Mouse (Mus musculus): ENCODE measurements around the gene Zfp658. TPM values are rescaled to one million over a fixed set of nuclear protein-coding genes. Genes with fewer than 3 reads are reported as not detected.

The Zfp658 gene
- polyA plus RNA-seq, 1 experiment from 2014 or later: 1.3 TPM

DNA sequence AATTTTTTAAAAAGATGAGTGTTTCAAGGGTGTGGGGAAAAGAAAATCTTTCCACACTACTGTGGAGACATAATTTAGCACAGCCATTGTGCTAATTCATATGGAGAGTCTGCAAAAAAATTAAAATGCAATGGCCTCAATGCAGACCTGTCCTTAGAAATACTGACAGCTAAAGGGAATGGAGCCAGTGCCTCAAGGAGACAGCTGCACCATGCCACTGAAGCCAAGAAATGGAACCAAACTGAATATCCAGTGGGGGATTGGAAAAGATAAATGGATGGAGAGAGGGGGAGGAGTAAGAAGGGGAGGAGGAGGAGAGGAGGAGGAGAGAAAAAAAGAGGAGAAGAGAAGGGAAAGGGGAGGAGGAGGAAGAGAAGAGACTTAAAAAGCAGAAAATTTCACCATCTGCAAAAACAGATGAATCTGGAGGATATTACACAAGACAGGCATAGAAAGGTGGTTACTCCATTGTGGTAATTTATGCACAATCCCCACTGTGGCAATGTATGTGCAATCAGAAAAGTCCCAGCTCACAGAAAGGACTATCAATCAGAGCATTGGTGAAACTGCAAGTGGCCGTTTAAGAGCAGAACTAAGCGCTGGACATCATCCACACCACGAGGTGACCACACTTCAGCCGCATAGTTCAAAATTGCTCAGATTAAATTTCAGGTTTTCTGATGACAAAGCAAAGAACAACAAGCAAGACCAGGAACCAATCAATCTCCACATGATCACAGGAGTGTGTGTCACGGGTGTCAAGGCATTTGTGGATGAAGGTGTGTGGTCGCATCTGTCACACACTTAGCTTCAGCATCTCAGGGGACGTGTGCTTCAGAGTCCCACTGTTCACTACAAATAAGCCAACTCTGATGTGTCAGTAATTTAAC is 16.2 kb upstream of the Zfp658 start:
- ATAC-seq (ENCODE audit: extremely low read depth, insufficient number of reproducible peaks, low FRiP score, low TSS enrichment): no peak
- Histone ChIP-seq H3K9ac (no peak overlapping the region), H3K4me2 (no peak overlapping the region), H3K36me3 (no peaks in the 10 kb centered on the region), H3K27ac (replicated peaks) (no peak overlapping the region), H3K4me1 (no peaks in the 10 kb centered on the region), H3K4me3 (no peak overlapping the region), H3K27me3 (replicated peaks) (no peaks in the 10 kb centered on the region), H3K9me3 (no peaks in the 10 kb centered on the region)
- WGBS: 61% methylated on average over 7 of the region's 7 CpGs

DNA sequence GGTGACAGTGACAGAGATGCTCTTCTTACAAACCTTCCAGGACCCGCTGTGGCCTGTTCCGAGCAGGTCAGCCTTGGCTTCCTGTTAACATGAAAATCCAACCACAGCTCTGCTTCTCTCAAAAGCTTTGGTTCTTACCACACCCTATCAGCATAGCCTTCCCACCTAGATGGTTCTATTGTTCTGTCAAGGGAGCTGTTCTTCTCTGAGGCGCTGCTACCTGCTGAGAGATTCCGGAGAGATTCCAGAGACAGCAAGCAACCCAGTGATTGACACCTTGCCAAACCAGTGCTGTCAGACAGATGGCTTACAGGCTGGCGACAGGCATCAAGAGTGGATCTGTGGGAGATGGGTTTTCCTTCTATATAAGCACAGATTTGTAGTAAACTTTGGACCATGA is 14.4 kb upstream of the Zfp658 start:
- whole genome bisulfite sequencing: 24% methylated on average over 5 of the region's 5 CpGs
- H3K9ac ChIP-seq: no peak overlapping the region
- H3K9me3 ChIP-seq: no peaks in the 10 kb centered on the region
- H3K4me1 ChIP-seq: no peaks in the 10 kb centered on the region
- no peak overlapping the region for H3K27ac ChIP-seq (replicated peaks)
- H3K4me2 ChIP-seq: no peak overlapping the region
- no peaks in the 10 kb centered on the region for H3K27me3 ChIP-seq (replicated peaks)
- H3K36me3 ChIP-seq: no peaks in the 10 kb centered on the region
- no peak overlapping the region for H3K4me3 ChIP-seq
- no peak for ATAC-seq (ENCODE audit: extremely low read depth, insufficient number of reproducible peaks, low FRiP score, low TSS enrichment)

DNA sequence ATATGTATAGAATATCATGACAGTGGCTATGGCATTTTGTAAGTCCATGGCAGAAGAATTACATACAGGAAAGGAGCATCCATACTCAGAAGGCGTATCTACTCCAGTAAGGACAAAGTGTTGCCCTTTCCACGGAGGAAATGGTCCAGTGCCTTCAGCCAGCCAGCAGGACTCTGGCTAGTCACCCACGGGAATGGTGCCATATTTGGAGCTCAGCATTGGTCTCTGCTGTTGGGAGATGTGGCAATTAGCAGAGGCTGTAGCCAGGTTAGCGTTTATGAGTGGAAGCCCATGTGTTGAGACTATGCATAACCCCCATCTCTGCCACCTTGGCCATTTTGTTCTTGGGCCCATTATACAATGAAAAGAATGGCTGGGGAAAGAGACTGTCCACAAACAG is 13.8 kb upstream of the Zfp658 start:
- Histone ChIP-seq H3K9me3 (no peaks in the 10 kb centered on the region), H3K27me3 (replicated peaks) (no peaks in the 10 kb centered on the region), H3K4me1 (no peaks in the 10 kb centered on the region), H3K36me3 (no peaks in the 10 kb centered on the region), H3K9ac (no peak overlapping the region), H3K4me2 (no peak overlapping the region), H3K27ac (replicated peaks) (no peak overlapping the region), H3K4me3 (no peak overlapping the region)
- ATAC-seq (ENCODE audit: extremely low read depth, insufficient number of reproducible peaks, low FRiP score, low TSS enrichment): no peak
- 70% methylated on average over 4 of the region's 4 CpGs for WGBS

GRCm38 (mm10) chr7:43553153-43553552 is 8.9 kb upstream of the Zfp658 start:
- no peak overlapping the region for H3K4me3 ChIP-seq
- no peak overlapping the region for H3K27ac ChIP-seq (replicated peaks)
- no peaks in the 10 kb centered on the region for H3K4me1 ChIP-seq
- WGBS: 55% methylated on average over 4 of the region's 4 CpGs
- H3K9ac ChIP-seq: no peak overlapping the region
- ATAC-seq (ENCODE audit: extremely low read depth, insufficient number of reproducible peaks, low FRiP score, low TSS enrichment): no peak
- no peak overlapping the region for H3K4me2 ChIP-seq
- no peaks in the 10 kb centered on the region for H3K36me3 ChIP-seq
- H3K9me3 ChIP-seq: no peaks in the 10 kb centered on the region
- H3K27me3 ChIP-seq (replicated peaks): no peaks in the 10 kb centered on the region

DNA sequence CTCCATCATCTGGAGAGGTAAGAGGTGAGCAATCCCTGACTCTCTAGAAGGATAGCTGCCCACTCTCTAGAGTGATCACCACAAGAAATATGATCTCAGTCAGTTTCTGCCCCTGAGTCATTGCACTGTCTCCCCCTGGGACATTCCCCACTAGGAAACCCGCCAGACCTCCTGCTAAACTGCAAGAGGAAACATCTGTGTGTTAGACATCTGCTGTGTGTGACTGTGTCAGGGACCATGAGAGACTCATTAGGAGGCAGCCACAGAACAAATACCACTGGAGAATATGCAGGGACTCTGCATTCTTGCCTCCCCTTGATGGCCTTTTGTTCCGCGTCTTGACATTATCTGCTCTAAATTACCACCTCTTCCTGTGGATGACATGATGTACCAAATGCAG is 7.5 kb upstream of the Zfp658 start:
- H3K27ac ChIP-seq (replicated peaks): 0 out of 2 replicates have a peak overlapping the region, but pooled peaks have one; percentile 15
- no peak overlapping the region for H3K9ac ChIP-seq
- H3K4me2 ChIP-seq: no peak overlapping the region
- H3K36me3 ChIP-seq: no peaks in the 10 kb centered on the region
- WGBS: 45% methylated on average over 3 of the region's 3 CpGs
- H3K4me1 ChIP-seq: no peaks in the 10 kb centered on the region
- H3K9me3 ChIP-seq: no peaks in the 10 kb centered on the region
- H3K27me3 ChIP-seq (replicated peaks): no peaks in the 10 kb centered on the region
- ATAC-seq (ENCODE audit: extremely low read depth, insufficient number of reproducible peaks, low FRiP score, low TSS enrichment): no peak
- H3K4me3 ChIP-seq: no peak overlapping the region

GRCm38 (mm10) chr7:43555351-43555750 is 6.7 kb upstream of the Zfp658 start:
- Histone ChIP-seq H3K9ac (no peak overlapping the region), H3K27ac (replicated peaks) (no peak overlapping the region), H3K4me1 (no peaks in the 10 kb centered on the region), H3K9me3 (no peaks in the 10 kb centered on the region), H3K4me2 (no peak overlapping the region), H3K4me3 (no peak overlapping the region), H3K27me3 (replicated peaks) (no peaks in the 10 kb centered on the region), H3K36me3 (no peaks in the 10 kb centered on the region)
- WGBS: 78% methylated on average over 5 of the region's 5 CpGs
- ATAC-seq (ENCODE audit: extremely low read depth, insufficient number of reproducible peaks, low FRiP score, low TSS enrichment): no peak

DNA sequence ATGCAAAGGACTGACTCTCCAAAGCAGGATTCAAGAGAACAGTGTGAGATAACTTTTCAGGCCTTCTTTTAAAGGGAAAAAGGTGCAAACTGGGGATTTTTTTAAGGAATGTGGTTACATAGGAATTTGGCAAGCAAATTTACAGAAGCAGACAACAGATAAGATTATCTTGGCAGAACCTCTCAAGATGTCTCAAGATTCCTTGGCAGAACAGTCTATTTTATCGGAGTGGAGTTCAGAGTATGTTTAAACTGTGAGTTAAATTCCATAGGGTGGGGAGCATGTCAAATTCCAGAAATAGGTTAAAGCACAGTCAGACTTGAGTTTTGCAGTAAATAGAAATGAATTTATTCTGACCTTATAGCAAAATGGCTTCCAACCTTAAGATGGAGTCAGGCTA is 5.2 kb upstream of the Zfp658 start:
- no peak overlapping the region for H3K4me2 ChIP-seq
- no peaks in the 10 kb centered on the region for H3K9me3 ChIP-seq
- H3K9ac ChIP-seq: no peak overlapping the region
- H3K36me3 ChIP-seq: no peaks in the 10 kb centered on the region
- no peaks in the 10 kb centered on the region for H3K27me3 ChIP-seq (replicated peaks)
- no peak for ATAC-seq (ENCODE audit: extremely low read depth, insufficient number of reproducible peaks, low FRiP score, low TSS enrichment)
- H3K4me3 ChIP-seq: no peak overlapping the region
- 48% methylated on average over 1 of the region's 1 CpGs for WGBS
- no peaks in the 10 kb centered on the region for H3K4me1 ChIP-seq
- no peak overlapping the region for H3K27ac ChIP-seq (replicated peaks)

GRCm38 (mm10) chr7:43562651-43563070 is 605 bp downstream of the Zfp658 start:
- H3K27ac ChIP-seq (replicated peaks): peak overlapping the region; percentile 74
- peaks cover 11% of the 10 kb centered on the region for H3K4me1 ChIP-seq
- 1% methylated on average over 10 of the region's 10 CpGs for WGBS
- H3K27me3 ChIP-seq (replicated peaks): no peaks in the 10 kb centered on the region
- H3K4me2 ChIP-seq: peak overlapping the region; percentile 80
- no peaks in the 10 kb centered on the region for H3K9me3 ChIP-seq
- ATAC-seq (ENCODE audit: extremely low read depth, insufficient number of reproducible peaks, low FRiP score, low TSS enrichment): no peak
- peak overlapping the region; percentile 78 for H3K4me3 ChIP-seq
- H3K36me3 ChIP-seq: peaks cover 21% of the 10 kb centered on the region
- H3K9ac ChIP-seq: peak overlapping the region; percentile 85

GRCm38 (mm10) chr7:43563300-43563699 is 1.2 kb downstream of the Zfp658 start:
- Histone ChIP-seq H3K4me3 (peak overlapping the region; percentile 78), H3K27ac (replicated peaks) (no peak overlapping the region), H3K27me3 (replicated peaks) (no peaks in the 10 kb centered on the region), H3K4me1 (peaks cover 11% of the 10 kb centered on the region), H3K9ac (peak overlapping the region; percentile 85), H3K9me3 (no peaks in the 10 kb centered on the region), H3K36me3 (peaks cover 25% of the 10 kb centered on the region), H3K4me2 (peak overlapping the region; percentile 80)
- WGBS: 53% methylated on average over 6 of the region's 6 CpGs
- no peak; the same call in 1 of the 2 replicates for ATAC-seq (ENCODE audit: extremely low read depth, insufficient number of reproducible peaks, low FRiP score, low TSS enrichment)

- Histone ChIP-seq H3K4me3 (no peak overlapping the region), H3K9ac (no peak overlapping the region), H3K27me3 (replicated peaks) (no peaks in the 10 kb centered on the region), H3K9me3 (no peaks in the 10 kb centered on the region; the same call in 1 of the 2 replicates), H3K36me3 (peaks cover 78% of the 10 kb centered on the region), H3K27ac (replicated peaks) (no peak overlapping the region), H3K4me1 (no peaks in the 10 kb centered on the region), H3K4me2 (no peak overlapping the region)
- no peak for ATAC-seq (ENCODE audit: extremely low read depth, insufficient number of reproducible peaks, low FRiP score, low TSS enrichment)
- WGBS: 78% methylated on average over 2 of the region's 2 CpGs
Measured at GRCm38 (mm10) chr7:43571216-43571615, 9.2 kb downstream of the Zfp658 start.

GRCm38 (mm10) chr7:43579440-43580171 is 17.6 kb downstream of the Zfp658 start, which contains the start of gene Zfp719:
TSS of gene Zfp719 (plus strand) at chr7:43579610.
- ATAC-seq (ENCODE audit: extremely low read depth, insufficient number of reproducible peaks, low FRiP score, low TSS enrichment): peak; percentile 88
- H3K9me3 ChIP-seq: no peaks in the 10 kb centered on the region
- peak within 1 kb of the TSS; percentile 61 for H3K4me3 ChIP-seq
- peaks cover 17% of the 10 kb centered on the region for H3K36me3 ChIP-seq
- under 1% methylated on average over 37 of the region's 37 CpGs for WGBS
- peak within 1 kb of the TSS; percentile 82 for H3K9ac ChIP-seq
- H3K4me2 ChIP-seq: peak within 1 kb of the TSS; percentile 79
- no peaks in the 10 kb centered on the region for H3K27me3 ChIP-seq (replicated peaks)
- peak within 1 kb of the TSS; percentile 76 for H3K27ac ChIP-seq (replicated peaks)
- H3K4me1 ChIP-seq: peaks cover 17% of the 10 kb centered on the region
